Mouse (Mus musculus): ENCODE measurements around the gene Wdr24. TPM values are rescaled to one million over a fixed set of nuclear protein-coding genes. Genes with fewer than 3 reads are reported as not detected.
A peak's percentile ranks its signal among the peaks of the same experiment; 100 is the strongest.

The Wdr24 gene
- polyA plus RNA-seq, 2 experiments = 26.0 to 45.1 TPM

DNA sequence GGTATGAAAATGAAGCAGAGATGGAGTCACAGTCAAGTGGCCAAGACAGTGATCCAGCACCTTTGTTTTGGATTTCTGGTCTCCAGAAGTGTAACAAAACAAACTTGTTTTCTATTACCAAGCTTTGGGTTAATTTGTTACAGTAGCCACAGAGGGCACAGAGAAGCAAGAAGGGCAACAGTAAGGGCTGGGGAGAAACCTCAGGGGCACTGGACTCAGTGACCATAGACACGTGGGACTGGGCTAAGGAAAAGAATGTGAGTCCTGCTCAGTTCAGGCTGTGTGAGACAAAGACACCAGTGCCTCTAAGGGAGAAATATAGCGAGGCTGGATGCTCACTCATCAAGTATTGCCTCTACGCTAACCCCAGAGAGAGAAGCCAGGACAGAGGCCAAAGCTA, 49.2 kb downstream of the Wdr24 start:
- H3K9ac ChIP-seq (ENCODE audit: low read depth, low read length, severe bottlenecking) = no peak overlapping the region
- peaks cover 2% of the 10 kb centered on the region; the same call in 1 of the 2 replicates for H3K36me3 ChIP-seq (ENCODE audit: control insufficient read depth, insufficient read depth, low read length)
- WGBS = 80% methylated on average over 3 of the region's 3 CpGs
- no peak overlapping the region for H3K4me3 ChIP-seq (replicated peaks; ENCODE audit: low read length)
- no peak for DNase-seq (ENCODE audit: low spot score)
- no peak for ATAC-seq (ENCODE audit: low FRiP score, low read depth)
- no peak overlapping the region for H3K27ac ChIP-seq (replicated peaks; ENCODE audit: low read depth, low read length)
- H3K9me3 ChIP-seq (ENCODE audit: control insufficient read depth, low read length) = no peaks in the 10 kb centered on the region
- TF ChIP-seq POLR2A (IDR thresholded peaks at IDR 0.05; ENCODE audit: borderline replicate concordance, extremely low read depth, insufficient read depth, insufficient read length) = no peak
- H3K27me3 ChIP-seq (ENCODE audit: control insufficient read depth, insufficient read depth, low read length) = no peaks in the 10 kb centered on the region
- no peak overlapping the region for H3K4me2 ChIP-seq (replicated peaks; ENCODE audit: low read depth, low read length, severe bottlenecking)
- H3K4me1 ChIP-seq (ENCODE audit: control insufficient read depth, insufficient read depth, low read length) = peaks cover 18% of the 10 kb centered on the region

DNA sequence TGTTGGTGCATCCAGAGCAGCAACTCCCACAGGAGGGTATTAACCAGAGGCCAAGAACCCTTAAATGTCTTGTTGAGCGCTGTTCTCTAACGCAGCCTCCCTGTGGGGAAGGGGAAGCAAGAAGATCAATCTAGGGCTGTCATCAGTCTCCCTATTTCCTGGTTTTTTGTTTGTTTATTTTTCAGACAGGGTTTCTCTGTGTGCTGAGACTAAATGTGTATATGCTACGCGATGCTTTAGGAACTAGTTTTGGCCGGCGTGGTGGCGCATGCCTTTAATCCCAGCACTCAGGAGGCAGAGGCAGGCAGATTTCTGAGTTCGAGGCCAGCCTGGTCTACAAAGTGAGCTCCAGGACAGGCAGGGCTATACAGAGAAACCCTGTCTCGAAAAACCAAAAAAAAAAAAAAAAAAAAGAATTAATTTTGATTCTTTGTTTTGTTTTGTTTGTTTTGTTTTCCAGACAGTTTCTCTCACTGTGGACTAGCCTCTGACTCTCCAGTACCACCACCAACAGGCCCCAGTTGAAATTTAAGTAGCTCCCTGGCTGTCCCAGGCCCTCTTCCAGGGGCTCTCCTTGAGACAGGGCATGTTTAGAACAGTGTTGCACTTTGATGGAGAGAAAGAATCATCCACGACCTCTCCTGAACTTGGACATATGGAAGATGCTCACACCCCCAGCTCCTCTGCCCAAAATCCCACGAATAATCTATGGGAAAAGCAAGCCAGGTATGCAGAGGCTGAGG, 50.1 kb downstream of the Wdr24 start:
- H3K9ac ChIP-seq (ENCODE audit: low read depth, low read length, severe bottlenecking) = no peak overlapping the region

DNA sequence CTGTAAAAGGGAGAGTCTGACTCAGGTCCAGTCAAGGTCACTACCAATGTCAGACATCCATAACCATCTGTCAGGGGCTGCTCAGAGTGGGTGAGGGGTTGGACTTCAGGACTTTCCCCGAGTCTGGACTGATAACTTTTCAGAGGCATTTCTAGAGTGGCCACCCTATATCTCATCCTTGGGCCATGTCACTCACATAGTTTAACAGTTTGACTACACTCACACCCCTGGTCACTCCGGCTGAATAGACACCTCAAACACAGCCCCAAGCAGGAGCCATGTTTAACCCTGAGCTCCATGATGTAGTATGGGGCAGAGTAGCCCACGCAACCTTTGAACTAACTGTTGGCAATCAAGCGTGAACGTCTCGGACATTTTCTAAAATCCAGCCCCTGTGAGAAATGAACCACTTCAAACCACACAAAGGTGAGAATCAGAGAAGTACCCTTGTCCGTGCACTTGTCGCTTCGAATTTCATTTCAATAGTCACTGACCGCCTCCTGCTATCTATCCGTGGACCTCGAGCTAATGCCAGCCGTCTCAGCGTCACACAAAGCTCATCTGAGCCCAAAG, 50.8 kb downstream of the Wdr24 start:
- H3K9me3 ChIP-seq (ENCODE audit: control insufficient read depth, low read length) = no peaks in the 10 kb centered on the region

More for the DNA sequence above, 50.1 kb downstream of the Wdr24 start:
- H3K4me1 ChIP-seq (ENCODE audit: control insufficient read depth, insufficient read depth, low read length) = peaks cover 15% of the 10 kb centered on the region
- ATAC-seq (ENCODE audit: low FRiP score, low read depth) (no peak), DNase-seq (ENCODE audit: low spot score) (no peak)
- 0 out of 2 replicates have a peak overlapping the region, but pooled peaks have one; percentile 77 for H3K4me3 ChIP-seq (replicated peaks; ENCODE audit: low read length)
- 79% methylated on average over 11 of the region's 11 CpGs for WGBS
- H3K36me3 ChIP-seq (ENCODE audit: control insufficient read depth, insufficient read depth, low read length) = peaks cover 11% of the 10 kb centered on the region
- H3K27me3 ChIP-seq (ENCODE audit: control insufficient read depth, insufficient read depth, low read length) = no peaks in the 10 kb centered on the region
- TF ChIP-seq POLR2A (IDR thresholded peaks at IDR 0.05; ENCODE audit: borderline replicate concordance, extremely low read depth, insufficient read depth, insufficient read length) = no peak
- peak overlapping the region; percentile 88; the same call in 1 of the 2 replicates for H3K4me2 ChIP-seq (replicated peaks; ENCODE audit: low read depth, low read length, severe bottlenecking)
- H3K9me3 ChIP-seq (ENCODE audit: control insufficient read depth, low read length) = no peaks in the 10 kb centered on the region
- H3K27ac ChIP-seq (replicated peaks; ENCODE audit: low read depth, low read length) = no peak overlapping the region

GRCm38 (mm10) chr17:25874721-25875170, 51.3 kb downstream of the Wdr24 start, which contains the start of gene Mettl26:
Mettl26 (plus strand) TSS chr17:25875074.
- Histone ChIP-seq H3K4me1 (ENCODE audit: control insufficient read depth, insufficient read depth, low read length) (peaks cover 10% of the 10 kb centered on the region), H3K4me3 (replicated peaks; ENCODE audit: low read length) (peak within 1 kb of the TSS; percentile 77), H3K9ac (ENCODE audit: low read depth, low read length, severe bottlenecking) (peak within 1 kb of the TSS; percentile 63), H3K9me3 (ENCODE audit: control insufficient read depth, low read length) (no peaks in the 10 kb centered on the region), H3K36me3 (ENCODE audit: control insufficient read depth, insufficient read depth, low read length) (peaks cover 20% of the 10 kb centered on the region), H3K4me2 (replicated peaks; ENCODE audit: low read depth, low read length, severe bottlenecking) (peak within 1 kb of the TSS; percentile 88), H3K27ac (replicated peaks; ENCODE audit: low read depth, low read length) (peak within 1 kb of the TSS; percentile 76), H3K27me3 (ENCODE audit: control insufficient read depth, insufficient read depth, low read length) (no peaks in the 10 kb centered on the region)
- WGBS = under 1% methylated on average over 25 of the region's 25 CpGs
- no peak for TF ChIP-seq POLR2A (IDR thresholded peaks at IDR 0.05; ENCODE audit: borderline replicate concordance, extremely low read depth, insufficient read depth, insufficient read length)
- peak; percentile 82 for ATAC-seq (ENCODE audit: low FRiP score, low read depth)
- DNase-seq (ENCODE audit: low spot score) = peak; percentile 97

More for the DNA sequence above, 50.8 kb downstream of the Wdr24 start:
- H3K9ac ChIP-seq (ENCODE audit: low read depth, low read length, severe bottlenecking) = peak overlapping the region; percentile 45
- H3K27ac ChIP-seq (replicated peaks; ENCODE audit: low read depth, low read length) = peak overlapping the region; percentile 76
- DNase-seq (ENCODE audit: low spot score) (no peak), ATAC-seq (ENCODE audit: low FRiP score, low read depth) (no peak)
- WGBS = 7% methylated on average over 14 of the region's 14 CpGs
- TF ChIP-seq POLR2A (IDR thresholded peaks at IDR 0.05; ENCODE audit: borderline replicate concordance, extremely low read depth, insufficient read depth, insufficient read length) = no peak
- H3K4me3 ChIP-seq (replicated peaks; ENCODE audit: low read length) = peak overlapping the region; percentile 77
- no peaks in the 10 kb centered on the region for H3K27me3 ChIP-seq (ENCODE audit: control insufficient read depth, insufficient read depth, low read length)
- peaks cover 17% of the 10 kb centered on the region for H3K36me3 ChIP-seq (ENCODE audit: control insufficient read depth, insufficient read depth, low read length)
- peak overlapping the region; percentile 88 for H3K4me2 ChIP-seq (replicated peaks; ENCODE audit: low read depth, low read length, severe bottlenecking)
- H3K4me1 ChIP-seq (ENCODE audit: control insufficient read depth, insufficient read depth, low read length) = peaks cover 10% of the 10 kb centered on the region

Data from limb, embryonic 14.5 days (tissue).